Mouse (Mus musculus) limb, embryonic 12.5 days (tissue): ENCODE data around the gene Fbxl8. TPM values are rescaled to one million over a fixed set of nuclear protein-coding genes. Genes with fewer than 3 reads are reported as not detected.
"Not testable (repeated sequence)": the region's sequence is repeated elsewhere in the genome, so short reads cannot be mapped to it uniquely, and the experiment has no call there.

ENCODE experiments used
- ATAC-seq: fragments of 200-750 bp; cut with Nextera tagmentation; 2 replicates; pipeline ENCODE4 v1.8.0; 2017; ENCODE audit warnings: low read depth, moderate TSS enrichment; ENCODE audit not compliant: insufficient number of reproducible peaks, insufficient read depth, low FRiP score, low TSS enrichment
- H3K27ac ChIP-seq: fragments of 300-500 bp; sonication (generic); 2 replicates; pipeline ENCODE4 v1.5.1; 2016; ENCODE audit warnings: mild to moderate bottlenecking, moderate library complexity
- H3K27me3 ChIP-seq: fragments of 300-500 bp; sonication (generic); 2 replicates; pipeline ENCODE4 v1.6.1; 2016; ENCODE audit warnings: mild to moderate bottlenecking, moderate library complexity
- H3K36me3 ChIP-seq: fragments of 300-500 bp; sonication (generic); 2 replicates; pipeline ENCODE4 v1.6.1; 2016; ENCODE audit warnings: mild to moderate bottlenecking, moderate library complexity
- H3K4me1 ChIP-seq: fragments of 300-500 bp; sonication (generic); replicated peaks from 2 replicates; pipeline ENCODE4 v1.6.1; 2016
- H3K4me2 ChIP-seq: fragments of 300-500 bp; sonication (generic); 2 replicates; pipeline ENCODE4 v1.6.1; 2016; ENCODE audit warnings: mild to moderate bottlenecking, moderate library complexity
- H3K4me3 ChIP-seq: fragments of 300-500 bp; sonication (generic); replicated peaks from 2 replicates; pipeline ENCODE4 v1.5.1; 2016; ENCODE audit warnings: mild to moderate bottlenecking
- H3K9ac ChIP-seq: fragments of 300-500 bp; sonication (generic); replicated peaks from 2 replicates; pipeline ENCODE4 v1.6.1; 2016; ENCODE audit warnings: mild to moderate bottlenecking, moderate library complexity
- H3K9me3 ChIP-seq: fragments of 300-500 bp; sonication (generic); 2 replicates; pipeline ENCODE4 v1.6.1; 2016; ENCODE audit warnings: mild to moderate bottlenecking, moderate library complexity
- WGBS: fragments of 180-500 bp; shearing (Covaris S2); methylation state at CpG from one replicate; pipeline ENCODE4 v1.1.7; 2016; 5-methylcytosine and 5-hydroxymethylcytosine counted together
- polyA plus RNA-seq: library from polyadenylated mRNA; unstranded; fragments of >200 nt; fragmentation: Nextera tagmentation; extraction: Ambion mirVana; gene quantifications from 2 replicates; pipeline ENCODE4 v1.2.1, GENCODE M21; 2016

The Fbxl8 gene
- 1.7 and 1.9 TPM in 2 replicates for polyA plus RNA-seq

GRCm38 (mm10) chr8:105264024-105264982 is at the start of gene Fbxl8, which contains the start of gene Tradd:
Gene Fbxl8, plus strand, starts transcription at chr8:105264648.
Gene Tradd, minus strand, starts transcription at chr8:105264609.
- Histone ChIP-seq H3K4me2 (peak within 1 kb of the TSS; percentile 83), H3K9me3 (peaks cover 6% of the 10 kb centered on the region; the same call in 1 of the 2 replicates), H3K36me3 (no peaks in the 10 kb centered on the region), H3K27ac (no peak within 1 kb of the TSS), H3K9ac (peak within 1 kb of the TSS; percentile 60), H3K4me1 (peaks cover 28% of the 10 kb centered on the region), H3K4me3 (peak within 1 kb of the TSS; percentile 69), H3K27me3 (peaks cover 96% of the 10 kb centered on the region)
- peak; percentile 42 for ATAC-seq
- WGBS = under 1% methylated on average over 54 of the region's 54 CpGs

GRCm38 (mm10) chr8:105217926-105218522 is 46.4 kb upstream of the Fbxl8 start:
- no peak overlapping the region for H3K9ac ChIP-seq
- WGBS = 81% methylated on average over 5 of the region's 5 CpGs
- H3K36me3 ChIP-seq = peaks cover 34% of the 10 kb centered on the region
- no peaks in the 10 kb centered on the region for H3K4me1 ChIP-seq
- H3K27me3 ChIP-seq = no peaks in the 10 kb centered on the region
- no peak overlapping the region for H3K4me2 ChIP-seq
- no peak overlapping the region for H3K27ac ChIP-seq
- H3K4me3 ChIP-seq = no peak overlapping the region
- ATAC-seq = no peak
- no peaks in the 10 kb centered on the region for H3K9me3 ChIP-seq

- WGBS = 70% methylated on average over 7 of the region's 7 CpGs
Measured at GRCm38 (mm10) chr8:105223850-105224249, 40.6 kb upstream of the Fbxl8 start.

GRCm38 (mm10) chr8:105224413-105225271 is 39.8 kb upstream of the Fbxl8 start, which contains the start of gene D230025D16Rik:
Gene D230025D16Rik, plus strand, starts transcription at chr8:105225145.
- Histone ChIP-seq H3K4me3 (peak within 1 kb of the TSS; percentile 95), H3K36me3 (no peaks in the 10 kb centered on the region), H3K9me3 (no peaks in the 10 kb centered on the region), H3K4me1 (peaks cover 18% of the 10 kb centered on the region), H3K4me2 (peak within 1 kb of the TSS; percentile 85), H3K27me3 (no peaks in the 10 kb centered on the region), H3K9ac (peak within 1 kb of the TSS; percentile 87), H3K27ac (peak within 1 kb of the TSS; percentile 91)
- ATAC-seq = peak; percentile 96
- 2% methylated on average over 34 of the region's 34 CpGs for WGBS

More at GRCm38 (mm10) chr8:105223850-105224249, 40.6 kb upstream of the Fbxl8 start:
- Histone ChIP-seq H3K4me2 (peak overlapping the region; percentile 85; the same call in 1 of the 2 replicates), H3K9ac (no peak overlapping the region), H3K36me3 (no peaks in the 10 kb centered on the region), H3K27ac (no peak overlapping the region), H3K4me3 (no peak overlapping the region), H3K9me3 (no peaks in the 10 kb centered on the region), H3K4me1 (peaks cover 18% of the 10 kb centered on the region), H3K27me3 (no peaks in the 10 kb centered on the region)
- ATAC-seq = no peak

GRCm38 (mm10) chr8:105225272-105225593 is 39.2 kb upstream of the Fbxl8 start:
- no peaks in the 10 kb centered on the region for H3K9me3 ChIP-seq
- no peak; the same call in 1 of the 2 replicates for ATAC-seq
- H3K4me3 ChIP-seq = peak overlapping the region; percentile 95
- under 1% methylated on average over 27 of the region's 27 CpGs for WGBS
- peak overlapping the region; percentile 85 for H3K4me2 ChIP-seq
- no peaks in the 10 kb centered on the region for H3K27me3 ChIP-seq
- peaks cover 18% of the 10 kb centered on the region for H3K4me1 ChIP-seq
- H3K9ac ChIP-seq = peak overlapping the region; percentile 87
- peak overlapping the region; percentile 91; the same call in 1 of the 2 replicates for H3K27ac ChIP-seq
- H3K36me3 ChIP-seq = no peaks in the 10 kb centered on the region

GRCm38 (mm10) chr8:105225917-105226316 is 38.5 kb upstream of the Fbxl8 start:
- no peak overlapping the region for H3K27ac ChIP-seq
- H3K4me1 ChIP-seq = peaks cover 18% of the 10 kb centered on the region
- peak overlapping the region; percentile 85 for H3K4me2 ChIP-seq
- no peak for ATAC-seq
- H3K9ac ChIP-seq = peak overlapping the region; percentile 87
- 25% methylated on average over 6 of the region's 6 CpGs for WGBS
- H3K9me3 ChIP-seq = no peaks in the 10 kb centered on the region
- no peaks in the 10 kb centered on the region for H3K36me3 ChIP-seq
- H3K4me3 ChIP-seq = peak overlapping the region; percentile 95
- no peaks in the 10 kb centered on the region for H3K27me3 ChIP-seq

GRCm38 (mm10) chr8:105231503-105232320 is 32.7 kb upstream of the Fbxl8 start:
- H3K9ac ChIP-seq = no peak overlapping the region
- no peak for ATAC-seq
- no peak overlapping the region for H3K4me2 ChIP-seq
- peaks cover 32% of the 10 kb centered on the region for H3K36me3 ChIP-seq
- H3K4me3 ChIP-seq = no peak overlapping the region
- no peaks in the 10 kb centered on the region for H3K4me1 ChIP-seq
- H3K27ac ChIP-seq = no peak overlapping the region
- H3K27me3 ChIP-seq = no peaks in the 10 kb centered on the region
- WGBS = 90% methylated on average over 12 of the region's 12 CpGs
- H3K9me3 ChIP-seq = no peaks in the 10 kb centered on the region

GRCm38 (mm10) chr8:105232321-105232693 is 32.1 kb upstream of the Fbxl8 start:
- H3K4me1 ChIP-seq, H3K27ac ChIP-seq, H3K27me3 ChIP-seq, H3K4me3 ChIP-seq, ATAC-seq, H3K4me2 ChIP-seq, H3K9me3 ChIP-seq, H3K9ac ChIP-seq: not testable (repeated sequence)
- peaks cover 33% of the 10 kb centered on the region for H3K36me3 ChIP-seq
- 87% methylated on average over 4 of the region's 4 CpGs for WGBS

GRCm38 (mm10) chr8:105233126-105233935 is 31.1 kb upstream of the Fbxl8 start:
- no peak overlapping the region for H3K9ac ChIP-seq
- H3K4me2 ChIP-seq = no peak overlapping the region
- 53% methylated on average over 1 of the region's 1 CpGs for WGBS
- H3K27ac ChIP-seq = no peak overlapping the region
- ATAC-seq = no peak
- H3K27me3 ChIP-seq = no peaks in the 10 kb centered on the region
- no peaks in the 10 kb centered on the region for H3K4me1 ChIP-seq
- no peaks in the 10 kb centered on the region for H3K9me3 ChIP-seq
- no peak overlapping the region for H3K4me3 ChIP-seq
- H3K36me3 ChIP-seq = peaks cover 39% of the 10 kb centered on the region
